Mouse (Mus musculus) intestine, embryonic 16.5 days (tissue): ENCODE measurements around the gene Isca2. TPM values are rescaled to one million over a fixed set of nuclear protein-coding genes. Genes with fewer than 3 reads are reported as not detected.

Experiments
- ATAC-seq: fragments of 200-750 bp; cut with Nextera tagmentation; 2 replicates; pipeline ENCODE4 v1.8.0; 2017; ENCODE audit warnings: moderate TSS enrichment, moderate library complexity
- H3K27ac ChIP-seq: fragments of 300-500 bp; sonication (generic); 2 replicates; pipeline ENCODE4 v1.5.1; 2014; ENCODE audit warnings: mild to moderate bottlenecking, low read length
- H3K27me3 ChIP-seq: fragments of 300-500 bp; sonication (generic); replicated peaks from 2 replicates; pipeline ENCODE4 v1.6.1; 2014; ENCODE audit warnings: low read length, control low read depth, mixed read lengths; ENCODE audit not compliant: control insufficient read depth, insufficient read depth
- H3K36me3 ChIP-seq: fragments of 300-500 bp; sonication (generic); 2 replicates; pipeline ENCODE4 v1.6.1; 2014; ENCODE audit warnings: low read length, control low read depth; ENCODE audit not compliant: control insufficient read depth, insufficient read depth
- H3K4me1 ChIP-seq: fragments of 300-500 bp; sonication (generic); 2 replicates; pipeline ENCODE4 v1.6.1; 2014; ENCODE audit warnings: low read length, control low read depth, mixed read lengths; ENCODE audit not compliant: control insufficient read depth, insufficient read depth
- H3K4me2 ChIP-seq: fragments of 300-500 bp; sonication (generic); 2 replicates; pipeline ENCODE4 v1.6.1; 2014; ENCODE audit warnings: low read depth, low read length, control low read depth
- H3K4me3 ChIP-seq: fragments of 300-500 bp; sonication (generic); 2 replicates; pipeline ENCODE4 v1.5.1; 2014; ENCODE audit warnings: mild to moderate bottlenecking, low read length
- H3K9ac ChIP-seq: fragments of 300-500 bp; sonication (generic); 2 replicates; pipeline ENCODE4 v1.6.1; 2014; ENCODE audit warnings: low read depth, low read length
- H3K9me3 ChIP-seq: fragments of 300-500 bp; sonication (generic); 2 replicates; pipeline ENCODE4 v1.6.1; 2016; ENCODE audit warnings: low read length, control low read depth; ENCODE audit not compliant: control insufficient read depth
- whole genome bisulfite sequencing: fragments of 180-500 bp; shearing (Covaris S2); extraction: QIAGEN DNeasy Blood & Tissue Kit; methylation state at CpG from one replicate; pipeline ENCODE4 v1.1.7; 2014; 5-methylcytosine and 5-hydroxymethylcytosine counted together
- polyA plus RNA-seq: library from polyadenylated mRNA; unstranded; fragments of >200 nt; fragmentation: Nextera tagmentation; extraction: Ambion mirVana; gene quantifications from 2 replicates; pipeline ENCODE4 v1.2.1, GENCODE M21; 2015

The Isca2 gene
- polyA plus RNA-seq, 1 experiment from 2014 or later: 150 TPM

GRCm38 (mm10) chr12:84819236-84820168 lies 46.5 kb downstream of the Isca2 start:
- Histone ChIP-seq H3K4me3 (no peak overlapping the region), H3K4me2 (no peak overlapping the region), H3K4me1 (no peaks in the 10 kb centered on the region), H3K27me3 (no peaks in the 10 kb centered on the region), H3K27ac (no peak overlapping the region), H3K36me3 (no peaks in the 10 kb centered on the region), H3K9ac (no peak overlapping the region), H3K9me3 (no peaks in the 10 kb centered on the region)
- 84% methylated on average over 13 of the region's 13 CpGs for WGBS
- ATAC-seq: no peak

GRCm38 (mm10) chr12:84823601-84824000 lies 50.5 kb downstream of the Isca2 start:
- Histone ChIP-seq H3K27me3 (no peaks in the 10 kb centered on the region), H3K4me2 (no peak overlapping the region), H3K4me1 (no peaks in the 10 kb centered on the region), H3K36me3 (no peaks in the 10 kb centered on the region), H3K27ac (no peak overlapping the region), H3K9ac (no peak overlapping the region), H3K9me3 (no peaks in the 10 kb centered on the region), H3K4me3 (no peak overlapping the region)
- 80% methylated on average over 7 of the region's 7 CpGs for whole genome bisulfite sequencing
- ATAC-seq: no peak

- H3K4me2 ChIP-seq: no peak overlapping the region
- no peaks in the 10 kb centered on the region for H3K36me3 ChIP-seq
- H3K9me3 ChIP-seq: no peaks in the 10 kb centered on the region
- no peak overlapping the region for H3K9ac ChIP-seq
- no peaks in the 10 kb centered on the region for H3K4me1 ChIP-seq
- no peak overlapping the region for H3K27ac ChIP-seq
- no peaks in the 10 kb centered on the region for H3K27me3 ChIP-seq
- ATAC-seq: no peak
- WGBS: 67% methylated on average over 5 of the region's 5 CpGs
- no peak overlapping the region for H3K4me3 ChIP-seq
Measured at GRCm38 (mm10) chr12:84824203-84824602, 51.2 kb downstream of the Isca2 start.

Other genes starting within 250 kb of the Isca2 start
- not detected in 2 replicates for gene Vsx2, start 203.5 kb upstream of the Isca2 start, polyA plus RNA-seq
- 27.8 and 28.2 TPM in 2 replicates for gene Abcd4, start 155.8 kb upstream of the Isca2 start, polyA plus RNA-seq
- gene Vrtn, start 132.2 kb upstream of the Isca2 start, polyA plus RNA-seq: not detected in 2 replicates
- gene Syndig1l, start 74.4 kb upstream of the Isca2 start, polyA plus RNA-seq: 0.05 and 0.07 TPM in 2 replicates
- 88.4 and 93.4 TPM in 2 replicates for gene Npc2, start 99 bp upstream of the Isca2 start, polyA plus RNA-seq
- 0.83 and 1.9 TPM in 2 replicates for gene Ltbp2, start 103.3 kb downstream of the Isca2 start, polyA plus RNA-seq
- gene Fcf1, start 197.6 kb downstream of the Isca2 start, polyA plus RNA-seq: 123 and 134 TPM in 2 replicates
- 8.0 and 8.5 TPM in 2 replicates for gene Arel1, start 197.6 kb downstream of the Isca2 start, polyA plus RNA-seq
- gene Ylpm1, start 223.1 kb downstream of the Isca2 start, polyA plus RNA-seq: 17.7 and 18.5 TPM in 2 replicates